Mouse (Mus musculus) hindbrain, embryonic 14.5 days (tissue): ENCODE measurements at regions not wholly inside any gene's neighbourhood (a gene's known extent, or its start where the extent isn't known, plus 50 kb on each side); places are given as distances from the start of the nearest gene placed in this dataset.

Experiments
- ATAC-seq: fragments of 200-750 bp; cut with Nextera tagmentation; 2 replicates; pipeline ENCODE4 v1.8.0; 2017; ENCODE audit warnings: moderate number of reproducible peaks, mild to moderate bottlenecking, moderate TSS enrichment, moderate library complexity; ENCODE audit not compliant: low FRiP score
- DNase-seq: peaks from one replicate; pipeline ENCODE4 v3.0.0-alpha.2; 2015; ENCODE audit warnings: low spot score
- H3K27ac ChIP-seq: fragments of 300-500 bp; sonication (generic); 2 replicates; pipeline ENCODE4 v1.5.1; 2014; ENCODE audit warnings: mild to moderate bottlenecking, moderate library complexity
- H3K27me3 ChIP-seq: fragments of 300-500 bp; sonication (generic); 2 replicates; pipeline ENCODE4 v1.6.1; 2014; ENCODE audit warnings: mild to moderate bottlenecking, low read length, mixed read lengths; ENCODE audit not compliant: control insufficient read depth, insufficient read depth
- H3K36me3 ChIP-seq: fragments of 300-500 bp; sonication (generic); replicated peaks from 2 replicates; pipeline ENCODE4 v1.6.1; 2014; ENCODE audit not compliant: control insufficient read depth, insufficient read depth
- H3K4me1 ChIP-seq: fragments of 300-500 bp; sonication (generic); replicated peaks from 2 replicates; pipeline ENCODE4 v1.6.1; 2014; ENCODE audit warnings: antibody characterized with exemption, low read length, mixed read lengths; ENCODE audit not compliant: control insufficient read depth, insufficient read depth
- H3K4me2 ChIP-seq: fragments of 300-500 bp; sonication (generic); replicated peaks from 2 replicates; pipeline ENCODE4 v1.6.1; 2014; ENCODE audit warnings: mild to moderate bottlenecking, moderate library complexity
- H3K4me3 ChIP-seq: fragments of 300-500 bp; sonication (generic); replicated peaks from 2 replicates; pipeline ENCODE4 v1.5.1; 2014; ENCODE audit warnings: mild to moderate bottlenecking, low read length
- H3K9ac ChIP-seq: fragments of 300-500 bp; sonication (generic); 2 replicates; pipeline ENCODE4 v1.6.1; 2014
- H3K9me3 ChIP-seq: fragments of 300-500 bp; sonication (generic); 2 replicates; pipeline ENCODE4 v1.6.1; 2016; ENCODE audit warnings: low read length; ENCODE audit not compliant: control insufficient read depth
- WGBS: fragments of 180-500 bp; shearing (Covaris S2); extraction: QIAGEN DNeasy Blood & Tissue Kit; methylation state at CpG from one replicate; pipeline ENCODE4 v1.1.7; 2014; 5-methylcytosine and 5-hydroxymethylcytosine counted together

GRCm38 (mm10) chr7:134436917-134437316 is 51.5 kb upstream of the D7Ertd443e start:
- H3K27ac ChIP-seq: no peak overlapping the region
- no peak overlapping the region for H3K4me3 ChIP-seq
- no peak for DNase-seq
- no peaks in the 10 kb centered on the region for H3K9me3 ChIP-seq
- no peaks in the 10 kb centered on the region for H3K4me1 ChIP-seq
- WGBS: 96% methylated on average over 3 of the region's 3 CpGs
- no peak overlapping the region for H3K4me2 ChIP-seq
- no peak for ATAC-seq
- no peaks in the 10 kb centered on the region for H3K27me3 ChIP-seq
- no peak overlapping the region for H3K9ac ChIP-seq
- H3K36me3 ChIP-seq: no peaks in the 10 kb centered on the region

DNA sequence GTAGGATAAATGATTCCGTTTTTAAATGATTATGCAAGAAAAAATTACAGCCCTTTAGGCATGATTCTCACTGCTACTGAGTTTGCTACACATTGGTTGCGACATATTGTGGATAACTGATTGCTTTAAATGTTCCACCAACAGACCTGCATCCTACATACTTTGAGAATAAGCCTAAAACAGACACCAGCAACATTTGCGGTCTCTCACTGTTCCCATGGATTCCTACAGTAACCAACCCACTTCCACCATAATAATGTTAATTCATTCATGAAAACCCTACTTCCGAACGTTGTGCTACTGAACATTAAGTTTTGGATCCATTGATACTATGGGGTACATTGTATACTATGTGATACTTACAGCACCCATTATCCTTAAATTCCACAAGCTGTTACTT is 53.8 kb upstream of the D7Ertd443e start:
- Histone ChIP-seq H3K9me3 (no peaks in the 10 kb centered on the region), H3K4me3 (no peak overlapping the region), H3K36me3 (no peaks in the 10 kb centered on the region), H3K4me1 (no peaks in the 10 kb centered on the region), H3K9ac (no peak overlapping the region), H3K27me3 (no peaks in the 10 kb centered on the region), H3K4me2 (no peak overlapping the region), H3K27ac (no peak overlapping the region)
- WGBS: 91% methylated on average over 5 of the region's 5 CpGs
- no peak for ATAC-seq
- DNase-seq: no peak

DNA sequence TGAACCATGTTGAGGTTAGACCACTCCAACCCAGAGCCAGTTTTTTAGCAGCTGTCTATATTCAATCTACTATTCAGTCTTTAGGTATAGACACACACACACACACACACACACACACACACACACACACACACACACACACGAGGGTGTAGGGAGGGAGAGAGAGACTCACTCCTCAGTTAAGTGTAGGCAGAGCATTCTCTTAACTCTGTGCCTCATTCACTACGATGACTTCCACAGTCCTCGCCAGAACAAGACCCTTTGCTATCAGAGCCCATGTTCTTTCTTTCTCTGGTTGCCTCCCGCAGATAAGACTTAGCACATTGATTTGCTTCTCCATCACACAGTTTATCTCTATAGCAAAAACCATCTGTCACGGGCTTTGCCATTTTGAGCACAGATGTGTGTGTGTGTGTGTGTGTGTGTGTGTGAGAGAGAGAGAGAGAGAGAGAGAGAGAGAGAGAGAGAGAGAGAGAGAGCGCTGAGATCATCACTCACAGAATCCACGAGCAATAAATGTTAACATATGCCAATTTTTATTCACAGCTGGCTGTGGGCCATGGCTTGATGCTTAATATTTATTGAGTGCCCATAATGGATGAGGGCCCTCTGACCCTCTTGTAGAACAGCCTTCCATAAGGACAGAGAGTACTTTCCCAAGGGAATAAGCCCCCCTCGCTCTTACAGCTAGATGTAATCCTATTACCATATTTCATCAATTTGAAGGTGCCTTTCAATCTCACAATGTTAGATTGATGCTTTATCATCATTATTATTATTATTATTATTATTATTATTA is 59.7 kb upstream of the D7Ertd443e start:
- Histone ChIP-seq H3K9ac (no peak overlapping the region), H3K27ac (no peak overlapping the region), H3K27me3 (no peaks in the 10 kb centered on the region), H3K36me3 (no peaks in the 10 kb centered on the region), H3K4me1 (0 out of 2 replicates have a peak, but pooled peaks cover 3% of the 10 kb centered on the region), H3K4me3 (no peak overlapping the region), H3K9me3 (no peaks in the 10 kb centered on the region), H3K4me2 (no peak overlapping the region)
- no peak for ATAC-seq
- no peak for DNase-seq
- 54% methylated on average over 8 of the region's 8 CpGs for whole genome bisulfite sequencing

DNA sequence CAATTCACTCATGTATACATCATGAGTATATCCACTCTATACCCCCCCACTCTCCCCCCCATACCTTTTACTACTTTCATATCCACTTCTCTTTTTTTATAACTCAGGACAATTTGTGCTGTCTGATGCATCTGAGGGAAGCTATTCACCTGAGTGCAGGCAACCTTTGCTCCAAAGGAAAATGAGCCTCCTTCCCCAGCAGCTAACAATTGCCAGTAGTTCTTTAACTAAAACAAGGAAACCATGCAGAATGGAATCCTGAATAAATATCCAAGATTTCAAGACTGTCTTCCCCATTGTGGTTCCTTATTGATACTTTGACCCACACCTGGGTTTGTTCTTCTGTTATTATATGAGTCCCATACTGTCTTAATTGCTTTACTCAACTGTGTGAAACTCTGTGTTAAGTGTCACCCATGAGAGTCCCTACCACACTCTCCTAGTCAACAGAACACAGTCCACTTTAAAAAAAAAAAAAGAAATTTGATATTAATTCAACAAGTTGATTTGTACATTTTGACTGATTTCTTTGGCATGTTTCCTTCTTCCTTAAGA is 62.3 kb upstream of the D7Ertd443e start:
- Histone ChIP-seq H3K27me3 (no peaks in the 10 kb centered on the region), H3K9me3 (no peaks in the 10 kb centered on the region), H3K4me2 (no peak overlapping the region), H3K4me3 (no peak overlapping the region), H3K9ac (no peak overlapping the region), H3K4me1 (0 out of 2 replicates have a peak, but pooled peaks cover 3% of the 10 kb centered on the region), H3K36me3 (no peaks in the 10 kb centered on the region), H3K27ac (no peak overlapping the region)
- no peak for ATAC-seq
- no peak for DNase-seq

- H3K9me3 ChIP-seq: peaks cover 6% of the 10 kb centered on the region; the same call in 1 of the 2 replicates
Measured at GRCm38 (mm10) chr7:134448831-134449230, 63.4 kb upstream of the D7Ertd443e start.

GRCm38 (mm10) chr7:134462677-134463076 is 77.2 kb upstream of the D7Ertd443e start:
- H3K9me3 ChIP-seq: no peaks in the 10 kb centered on the region
- H3K4me3 ChIP-seq: no peak overlapping the region
- no peak for DNase-seq
- H3K4me1 ChIP-seq: no peaks in the 10 kb centered on the region; the same call in 1 of the 2 replicates
- no peak; the same call in 1 of the 2 replicates for ATAC-seq
- no peak overlapping the region for H3K27ac ChIP-seq
- H3K27me3 ChIP-seq: no peaks in the 10 kb centered on the region
- H3K4me2 ChIP-seq: no peak overlapping the region
- WGBS: 81% methylated on average over 3 of the region's 3 CpGs
- H3K36me3 ChIP-seq: no peaks in the 10 kb centered on the region
- H3K9ac ChIP-seq: no peak overlapping the region

More at GRCm38 (mm10) chr7:134448831-134449230, 63.4 kb upstream of the D7Ertd443e start:
- Histone ChIP-seq H3K36me3 (no peaks in the 10 kb centered on the region), H3K4me1 (0 out of 2 replicates have a peak, but pooled peaks cover 3% of the 10 kb centered on the region), H3K27ac (no peak overlapping the region), H3K4me3 (no peak overlapping the region), H3K4me2 (no peak overlapping the region), H3K9ac (no peak overlapping the region), H3K27me3 (no peaks in the 10 kb centered on the region)
- 82% methylated on average over 2 of the region's 2 CpGs for WGBS
- DNase-seq: no peak
- ATAC-seq: no peak

GRCm38 (mm10) chr7:134463380-134463779 is 77.9 kb upstream of the D7Ertd443e start:
- 93% methylated on average over 4 of the region's 4 CpGs for WGBS
- no peaks in the 10 kb centered on the region; the same call in 1 of the 2 replicates for H3K4me1 ChIP-seq
- H3K27ac ChIP-seq: no peak overlapping the region
- ATAC-seq (no peak), DNase-seq (no peak)
- H3K4me3 ChIP-seq: no peak overlapping the region
- no peak overlapping the region for H3K4me2 ChIP-seq
- H3K36me3 ChIP-seq: no peaks in the 10 kb centered on the region
- H3K27me3 ChIP-seq: no peaks in the 10 kb centered on the region
- H3K9me3 ChIP-seq: no peaks in the 10 kb centered on the region
- no peak overlapping the region for H3K9ac ChIP-seq

- no peak overlapping the region for H3K4me2 ChIP-seq
- no peaks in the 10 kb centered on the region for H3K9me3 ChIP-seq
- H3K9ac ChIP-seq: no peak overlapping the region
- H3K36me3 ChIP-seq: no peaks in the 10 kb centered on the region
- H3K4me1 ChIP-seq: no peaks in the 10 kb centered on the region
- WGBS: 90% methylated on average over 3 of the region's 3 CpGs
- H3K27me3 ChIP-seq: no peaks in the 10 kb centered on the region
- no peak overlapping the region for H3K4me3 ChIP-seq
- no peak overlapping the region for H3K27ac ChIP-seq
- DNase-seq (no peak), ATAC-seq (no peak)
Measured at GRCm38 (mm10) chr7:134467216-134467615, 81.8 kb upstream of the D7Ertd443e start.

DNA sequence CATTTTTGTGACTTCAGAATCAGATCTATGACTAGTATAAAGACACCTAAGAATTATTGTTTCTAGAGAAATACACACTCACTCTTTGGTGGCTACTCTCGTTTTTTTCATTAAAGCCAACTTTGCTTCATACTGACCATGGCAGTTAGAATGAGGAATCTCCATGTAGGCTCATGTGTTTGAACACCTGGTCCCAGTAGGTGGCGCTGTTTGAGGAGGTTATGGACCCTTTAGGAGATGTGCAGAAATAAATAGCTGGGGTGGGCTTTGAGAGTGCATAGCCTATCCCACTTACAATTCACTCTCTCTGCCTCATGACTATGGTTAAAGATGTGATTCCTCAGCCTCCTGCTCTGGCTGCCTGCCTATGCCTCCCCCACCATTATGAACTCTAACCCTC is 85.8 kb upstream of the D7Ertd443e start:
- Histone ChIP-seq H3K36me3 (no peaks in the 10 kb centered on the region), H3K9me3 (no peaks in the 10 kb centered on the region), H3K27me3 (no peaks in the 10 kb centered on the region), H3K4me1 (no peaks in the 10 kb centered on the region), H3K9ac (no peak overlapping the region), H3K4me2 (no peak overlapping the region), H3K4me3 (no peak overlapping the region), H3K27ac (no peak overlapping the region)
- DNase-seq (peak; percentile 45), ATAC-seq (no peak)
- 33% methylated on average over 2 of the region's 2 CpGs for WGBS
